Mouse (Mus musculus) liver, embryonic 14.5 days (tissue): ENCODE results near the gene Igf2bp2. TPM values are rescaled to one million over a fixed set of nuclear protein-coding genes. Genes with fewer than 3 reads are reported as not detected.

ENCODE experiments used
- ATAC-seq: fragments of 200-750 bp; cut with Nextera tagmentation; 2 replicates; pipeline ENCODE4 v1.8.0; 2017; ENCODE audit warnings: moderate number of reproducible peaks, mild to moderate bottlenecking, moderate library complexity; ENCODE audit not compliant: insufficient read depth
- DNase-seq, 3 experiments: peaks; one replicate each; pipeline ENCODE4 v3.0.0-alpha.2; 2012 to 2013; ENCODE audit warnings: low read depth in 3 of 3, low spot score in 3 of 3
- H3K27ac ChIP-seq: fragments of 300-500 bp; sonication (generic); 2 replicates; pipeline ENCODE4 v1.5.1; 2014; ENCODE audit warnings: moderate library complexity, mild to moderate bottlenecking, control low read depth, inconsistent platforms
- H3K27me3 ChIP-seq: fragments of 300-500 bp; sonication (generic); 2 replicates; pipeline ENCODE4 v1.6.1; 2014; ENCODE audit warnings: mild to moderate bottlenecking, low read length, moderate library complexity; ENCODE audit not compliant: control insufficient read depth, insufficient read depth
- H3K36me3 ChIP-seq: fragments of 300-500 bp; sonication (generic); replicated peaks from 2 replicates; pipeline ENCODE4 v1.6.1; 2014; ENCODE audit warnings: low read depth; ENCODE audit not compliant: control insufficient read depth, insufficient read depth
- H3K4me1 ChIP-seq, 2 experiments: fragments of 200-500 bp in 1 of 2; fragments of 300-500 bp in 1 of 2; sonication (generic) in 1 of 2; replicated peaks; 2 replicates each; pipeline ENCODE4 v1.6.1; 2012 to 2014; ENCODE audit warnings: antibody characterized with exemption in 1 of 2, inconsistent platforms in 1 of 2, low read length in 1 of 2; ENCODE audit not compliant: control insufficient read depth in 2 of 2, insufficient read depth in 2 of 2
- H3K4me2 ChIP-seq: fragments of 300-500 bp; sonication (generic); 2 replicates; pipeline ENCODE4 v1.6.1; 2014; ENCODE audit warnings: low read depth, mild to moderate bottlenecking, control low read depth, moderate library complexity
- H3K4me3 ChIP-seq, 2 experiments: fragments of 200-500 bp in 1 of 2; fragments of 300-500 bp in 1 of 2; sonication (generic) in 1 of 2; 2 replicates each; pipeline ENCODE4 v1.5.1; 2012 to 2014; ENCODE audit warnings: low read depth in 2 of 2, low read length in 2 of 2, mild to moderate bottlenecking in 2 of 2, control low read depth in 1 of 2, inconsistent platforms in 1 of 2, moderate library complexity in 1 of 2; ENCODE audit not compliant: insufficient read depth in 1 of 2
- H3K9ac ChIP-seq: fragments of 300-500 bp; sonication (generic); replicated peaks from 2 replicates; pipeline ENCODE4 v1.6.1; 2014; ENCODE audit warnings: mild to moderate bottlenecking, control low read depth, moderate library complexity
- H3K9me3 ChIP-seq: fragments of 300-500 bp; sonication (generic); 2 replicates; pipeline ENCODE4 v1.6.1; 2016; ENCODE audit warnings: low read length, mixed read lengths; ENCODE audit not compliant: control insufficient read depth
- CTCF ChIP-seq: IDR thresholded peaks from 2 replicates; pipeline ENCODE4 v1.5.1; 2016; ENCODE audit warnings: antibody characterized with exemption, low read depth, control low read depth
- EP300 ChIP-seq: IDR thresholded peaks from 2 replicates; pipeline ENCODE4 v1.6.1; 2016; ENCODE audit warnings: antibody characterized with exemption, low read depth
- WGBS: fragments of 180-500 bp; shearing (Covaris S2); extraction: QIAGEN DNeasy Blood & Tissue Kit; methylation state at CpG from one replicate; pipeline ENCODE4 v1.1.7; 2014; ENCODE audit not compliant: insufficient replicate concordance; 5-methylcytosine and 5-hydroxymethylcytosine counted together
- polyA plus RNA-seq, 2 experiments: library from polyadenylated mRNA; depleted of rRNA in 1 of 2; stranded (reverse) in 1 of 2; unstranded in 1 of 2; fragments of >200 nt; fragmentation: Nextera tagmentation in 1 of 2; extraction: Ambion mirVana in 1 of 2; gene quantifications; 2 replicates each; pipeline versions ENCODE4 v1.2.1 to v1.2.3; 2012 to 2014

Igf2bp2 gene
- polyA plus RNA-seq, 2 experiments: 3.7 to 7.3 TPM

DNA sequence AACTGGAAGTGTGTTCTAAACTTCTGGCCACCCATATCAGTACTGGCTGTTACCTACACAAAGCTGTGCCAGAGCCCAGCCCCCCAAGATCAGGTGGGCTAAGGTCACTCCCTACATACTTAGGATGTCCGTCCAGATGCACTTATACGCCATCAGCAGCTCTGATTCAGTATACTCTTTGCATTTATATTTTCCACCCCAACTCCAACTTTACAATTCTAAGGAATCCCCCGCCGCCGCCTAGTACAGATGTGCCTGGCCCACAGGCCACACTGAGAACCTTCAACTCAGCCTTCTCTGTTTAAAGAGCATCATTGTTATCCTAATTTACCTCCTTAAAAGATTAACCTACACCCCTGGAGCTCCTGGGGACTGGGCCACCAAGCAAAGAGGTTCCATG lies 23.3 kb downstream of the Igf2bp2 start:
- no peak for DNase-seq

DNA sequence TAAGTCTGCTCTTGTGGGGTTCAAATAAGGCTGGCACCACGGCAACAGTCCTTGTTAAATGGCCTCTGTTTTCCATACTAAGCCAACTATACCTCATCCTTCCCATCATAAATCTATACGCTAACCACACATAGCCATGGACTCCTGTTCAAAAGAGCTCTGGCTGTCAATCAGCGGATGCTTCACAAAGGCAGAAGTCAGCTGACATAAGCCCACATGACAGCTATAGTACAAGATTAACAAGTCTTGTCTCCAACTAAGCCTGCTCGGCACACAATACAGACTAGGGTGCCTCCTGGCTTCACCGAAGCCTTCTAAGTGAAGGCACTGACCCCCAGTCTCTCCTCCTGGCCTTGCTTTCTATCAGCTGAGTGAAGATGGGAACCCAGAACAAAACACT lies 26.9 kb downstream of the Igf2bp2 start:
- no peak overlapping the region for H3K4me3 ChIP-seq
- no peak overlapping the region for H3K9ac ChIP-seq
- no peaks in the 10 kb centered on the region for H3K27me3 ChIP-seq
- H3K27ac ChIP-seq: no peak overlapping the region
- ATAC-seq (no peak), DNase-seq (no peak)
- no peaks in the 10 kb centered on the region for H3K9me3 ChIP-seq
- no peak overlapping the region for H3K4me2 ChIP-seq
- TF ChIP-seq CTCF (no peak), EP300 (no peak)
- H3K36me3 ChIP-seq: no peaks in the 10 kb centered on the region
- no peaks in the 10 kb centered on the region for H3K4me1 ChIP-seq
- 72% methylated on average over 5 of the region's 5 CpGs for WGBS

More for the DNA sequence above, 23.3 kb downstream of the Igf2bp2 start:
- WGBS: 72% methylated on average over 5 of the region's 5 CpGs
- TF ChIP-seq EP300 (no peak), CTCF (no peak)
- ATAC-seq: no peak
- Histone ChIP-seq H3K36me3 (no peaks in the 10 kb centered on the region), H3K4me1 (0 out of 4 replicates have a peak, but pooled peaks cover 0 to 2% of the 10 kb centered on the region in 2 experiments), H3K4me2 (no peak overlapping the region), H3K9me3 (no peaks in the 10 kb centered on the region), H3K27ac (no peak overlapping the region), H3K27me3 (no peaks in the 10 kb centered on the region), H3K9ac (no peak overlapping the region), H3K4me3 (no peak overlapping the region)

DNA sequence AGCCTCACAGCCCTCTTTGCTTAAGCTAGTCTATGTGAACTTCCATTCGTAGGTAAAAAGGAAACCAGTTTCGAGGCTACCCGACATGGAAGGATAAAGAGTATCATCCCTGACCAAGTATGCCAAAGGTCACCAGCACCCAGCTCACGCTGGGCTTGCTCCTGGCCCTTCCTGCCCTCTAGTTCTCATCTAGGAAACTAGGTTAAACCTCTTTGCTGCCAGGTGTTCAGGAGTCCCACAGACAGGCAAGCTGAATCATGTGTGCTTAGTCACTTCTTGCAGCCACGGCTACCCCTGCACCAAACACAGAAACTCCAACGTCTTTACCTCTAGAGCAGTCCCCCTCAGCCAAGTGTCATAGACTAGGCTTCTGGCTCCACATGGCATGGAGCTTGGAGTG lies 31.8 kb downstream of the Igf2bp2 start:
- Histone ChIP-seq H3K27me3 (no peaks in the 10 kb centered on the region), H3K9ac (no peak overlapping the region), H3K4me1 (no peaks in the 10 kb centered on the region), H3K36me3 (no peaks in the 10 kb centered on the region), H3K4me2 (no peak overlapping the region), H3K9me3 (no peaks in the 10 kb centered on the region), H3K4me3 (no peak overlapping the region), H3K27ac (no peak overlapping the region)
- TF ChIP-seq EP300 (no peak), CTCF (no peak)
- WGBS: 53% methylated on average over 6 of the region's 6 CpGs
- DNase-seq (no peak), ATAC-seq (no peak)

DNA sequence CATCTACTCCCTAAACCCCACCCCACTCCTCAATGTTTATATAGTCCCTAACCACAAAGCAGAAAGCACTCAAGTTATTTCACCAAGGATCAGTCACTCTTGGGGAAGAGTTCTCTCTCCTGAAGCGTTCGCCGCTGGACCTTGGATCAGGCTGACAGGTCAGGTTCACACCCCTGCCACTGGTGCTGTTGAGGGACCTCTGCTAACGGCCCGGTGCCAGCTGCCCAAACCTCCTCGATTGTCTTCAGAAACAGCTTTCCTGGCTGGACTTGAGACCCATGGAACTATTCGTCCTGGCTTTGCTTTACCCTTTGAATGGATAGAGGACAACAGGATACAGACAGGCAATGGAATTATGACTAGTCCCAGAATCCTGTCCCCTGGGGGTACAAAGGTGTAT lies 33.6 kb downstream of the Igf2bp2 start:
- no peak overlapping the region for H3K4me2 ChIP-seq
- H3K4me1 ChIP-seq: no peaks in the 10 kb centered on the region
- WGBS: 72% methylated on average over 7 of the region's 7 CpGs
- H3K9me3 ChIP-seq: no peaks in the 10 kb centered on the region
- no peaks in the 10 kb centered on the region for H3K36me3 ChIP-seq
- no peak overlapping the region for H3K9ac ChIP-seq
- no peaks in the 10 kb centered on the region for H3K27me3 ChIP-seq
- DNase-seq: no peak
- H3K27ac ChIP-seq: no peak overlapping the region
- no peak for ATAC-seq
- TF ChIP-seq CTCF (no peak), EP300 (no peak)
- H3K4me3 ChIP-seq: no peak overlapping the region

DNA sequence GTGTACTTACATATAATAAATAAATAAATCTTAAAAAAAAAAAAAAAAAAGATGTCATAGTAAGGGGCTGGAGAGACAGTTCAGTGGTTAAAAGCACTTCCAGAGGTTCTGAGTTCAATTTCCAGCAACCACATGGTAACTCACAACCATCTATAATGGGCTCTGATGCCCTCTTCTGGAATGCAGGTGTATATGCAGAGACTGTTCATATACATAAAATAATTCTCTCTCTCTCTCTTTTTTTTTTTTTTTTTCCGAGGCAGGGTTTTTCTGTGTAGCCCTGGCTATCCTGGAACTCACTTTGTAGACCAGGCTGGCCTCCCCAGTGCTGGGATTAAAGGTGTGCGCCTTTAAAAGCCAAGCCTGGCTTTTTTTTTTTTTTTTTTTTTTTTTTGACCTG lies 34.5 kb downstream of the Igf2bp2 start:
- Histone ChIP-seq H3K9me3 (no peaks in the 10 kb centered on the region), H3K9ac (no peak overlapping the region), H3K4me1 (no peaks in the 10 kb centered on the region), H3K4me3 (no peak overlapping the region), H3K27ac (no peak overlapping the region), H3K27me3 (no peaks in the 10 kb centered on the region), H3K36me3 (no peaks in the 10 kb centered on the region), H3K4me2 (no peak overlapping the region)
- ATAC-seq (no peak), DNase-seq (no peak)
- WGBS: 61% methylated on average over 2 of the region's 2 CpGs
- TF ChIP-seq CTCF: no peak
- TF ChIP-seq EP300: no peak

DNA sequence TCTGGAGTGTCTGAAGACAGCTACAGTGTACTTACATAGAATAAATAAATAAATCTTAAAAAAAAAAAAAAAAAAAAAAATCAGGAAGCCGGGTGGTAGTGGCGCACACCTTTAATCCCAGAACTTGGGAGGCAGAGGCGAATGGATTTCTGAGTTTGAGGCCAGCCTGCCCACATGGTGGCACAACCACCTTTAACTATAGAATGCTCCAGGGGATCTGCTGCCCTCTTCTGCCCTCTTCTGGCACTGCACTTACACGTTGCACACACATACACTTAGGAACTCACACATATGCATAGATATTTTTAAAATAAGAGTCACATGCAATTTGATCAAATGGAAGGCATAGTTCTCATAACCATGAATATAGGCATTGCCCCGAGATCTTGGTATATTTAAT lies 35.3 kb downstream of the Igf2bp2 start:
- ATAC-seq: no peak
- H3K27ac ChIP-seq: no peak overlapping the region
- WGBS: 76% methylated on average over 5 of the region's 5 CpGs

More for the DNA sequence above, 35.3 kb downstream of the Igf2bp2 start:
- Histone ChIP-seq H3K9me3 (no peaks in the 10 kb centered on the region), H3K4me1 (no peaks in the 10 kb centered on the region), H3K4me2 (no peak overlapping the region), H3K9ac (no peak overlapping the region), H3K27me3 (no peaks in the 10 kb centered on the region), H3K36me3 (no peaks in the 10 kb centered on the region), H3K4me3 (no peak overlapping the region)
- no peak for DNase-seq
- no peak for TF ChIP-seq EP300
- TF ChIP-seq CTCF: peak; percentile 32
